Mouse (Mus musculus) G1E-ER4 (cell line): ENCODE data around the gene Gm17267. TPM values are rescaled to one million over a fixed set of nuclear protein-coding genes. Genes with fewer than 3 reads are reported as not detected.
"Not testable (repeated sequence)": the region's sequence is repeated elsewhere in the genome, so short reads cannot be mapped to it uniquely, and the experiment has no call there.

Source experiments
- GATA1 ChIP-seq: IDR thresholded peaks from one replicate; pipeline ENCODE4 v1.8.0; 2012; ENCODE audit warnings: low read length, inconsistent platforms
- polyA plus RNA-seq: library from polyadenylated mRNA; stranded (reverse); fragments of >175 nt; gene quantifications from 2 replicates; pipeline ENCODE4 v1.2.3, GENCODE M21; 2012

Gene Gm17267
- not detected in 2 replicates for polyA plus RNA-seq

DNA sequence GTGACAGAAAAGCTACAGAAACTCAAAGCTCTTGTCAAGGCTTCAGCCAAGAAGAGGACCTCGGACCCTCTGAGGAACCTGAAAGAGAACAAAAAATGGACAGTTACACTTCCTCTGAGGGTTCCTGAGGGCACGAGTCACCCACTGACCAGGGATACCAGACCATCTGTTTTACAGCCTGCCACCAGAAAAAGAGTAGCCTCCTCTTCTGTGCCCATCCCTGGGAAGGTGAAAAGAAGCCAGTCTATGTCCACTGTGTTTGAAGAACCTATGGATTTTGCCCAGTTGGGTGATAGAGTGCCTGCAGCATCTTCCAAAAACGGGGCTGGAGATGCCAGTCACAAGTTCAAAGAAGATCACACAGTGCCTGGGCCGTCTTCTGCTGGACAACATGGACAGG is at the start of gene Gm17267:
Gm17267 (plus strand) TSS at position 301 of the 400 bp plus-strand sequence.
- TF ChIP-seq GATA1: not testable (repeated sequence)
